16 mouse cellular contexts compared by ENCODE assay signal in the genomic region with DNA sequence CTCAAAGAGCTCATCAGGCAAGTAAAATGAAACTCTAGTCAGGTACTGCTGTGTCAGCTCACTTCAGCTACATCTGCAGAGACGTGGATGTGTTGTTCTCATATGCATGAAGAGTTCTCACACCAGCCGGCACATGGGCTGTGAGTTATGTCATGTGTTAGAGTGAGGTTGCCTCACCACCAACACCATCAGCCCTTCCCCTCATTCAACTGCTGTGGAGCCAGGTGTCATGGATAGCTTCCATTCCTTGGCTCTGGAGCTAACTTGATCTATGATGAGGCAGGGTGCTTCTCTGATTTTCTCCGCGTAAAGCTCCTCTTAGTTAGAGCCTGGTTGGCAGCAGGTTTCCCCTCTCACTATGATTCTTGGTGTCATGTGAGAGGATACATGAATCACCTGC.
"Had no signal": no experiment of that assay in that cellular context is flagged by ENCODE, and none has a peak within 500 bp of the region (broad histone marks: within the 10 kb centered on the region; RNA-seq: fewer than 3 reads in every experiment).

No protein-coding gene starts in this region.

- H3K9ac ChIP-seq: liver, embryonic 13.5 days; midbrain, embryonic 13.5 days; neural tube, embryonic 13.5 days; stomach, embryonic 15.5 days had no signal

- H3K27ac ChIP-seq: kidney, postnatal 0 days; liver, embryonic 13.5 days; midbrain, embryonic 10.5 days; midbrain, embryonic 13.5 days; neural tube, embryonic 13.5 days; stomach, embryonic 15.5 days had no signal

- H3K4me1 ChIP-seq: liver, embryonic 13.5 days; midbrain, embryonic 10.5 days; neural tube, embryonic 13.5 days; stomach, embryonic 15.5 days had no signal

- ATAC-seq: midbrain, embryonic 13.5 days; midbrain, embryonic 16.5 days had no signal

- DNase-seq: kidney, postnatal 25 days; liver, embryonic 13.5 days; lung, adult 2 months; lung, postnatal 14 days; lung, postnatal 4 days; retina, postnatal 1 day; right cerebral cortex, postnatal 25 days; spleen, adult 18-20 months; thymus, postnatal 25 days had no signal

- H3K4me3 ChIP-seq: liver, embryonic 13.5 days; midbrain, embryonic 10.5 days; midbrain, embryonic 13.5 days; myocyte; neural tube, embryonic 13.5 days; stomach, embryonic 15.5 days had no signal

- H3K9me3 ChIP-seq: liver, embryonic 13.5 days; midbrain, embryonic 10.5 days; midbrain, embryonic 13.5 days; neural tube, embryonic 13.5 days; stomach, embryonic 15.5 days had no signal

- H3K27me3 ChIP-seq: liver, embryonic 13.5 days; midbrain, embryonic 13.5 days; neural tube, embryonic 13.5 days; stomach, embryonic 15.5 days had no signal
